ENCODE assay signal across 14 mouse cellular contexts in the genomic region with DNA sequence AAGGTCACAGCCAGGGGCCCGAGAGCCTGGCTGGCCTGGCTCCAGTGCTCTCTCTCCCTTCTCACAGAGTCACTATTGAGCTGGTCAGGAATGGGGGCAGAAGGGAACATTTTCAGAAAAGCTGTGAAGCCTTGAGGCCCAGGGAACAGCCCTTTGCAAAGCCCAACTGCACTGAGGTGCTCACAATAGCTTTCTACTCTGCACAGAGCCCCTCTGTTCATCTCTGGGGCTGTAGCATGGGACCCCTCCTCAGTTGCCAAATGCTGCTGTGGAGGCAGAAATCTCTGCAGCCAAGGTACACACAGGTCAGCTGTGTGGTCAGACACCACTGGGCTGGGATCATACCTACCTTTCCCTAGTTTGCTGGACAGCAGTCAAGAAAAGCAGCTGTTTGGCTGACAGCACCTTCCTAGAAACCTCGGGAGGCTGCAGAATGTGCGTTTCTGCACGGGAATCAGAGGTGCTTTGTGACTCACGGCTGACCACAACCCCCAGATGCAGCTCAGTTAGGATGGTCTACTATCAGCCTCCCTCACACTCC. TPM values are rescaled to one million over a fixed set of nuclear protein-coding genes. Genes with fewer than 3 reads are reported as not detected.
A peak's percentile ranks its signal among the peaks of the same experiment; 100 is the strongest.
DNase-seq lines count a peak whose midpoint lies in the region; ATAC-seq and TF ChIP-seq lines count a peak whose summit lies in the region.
"Had no signal": no experiment of that assay in that cellular context is flagged by ENCODE, and none has a peak within 500 bp of the region (broad histone marks: within the 10 kb centered on the region; RNA-seq: fewer than 3 reads in every experiment).

No protein-coding gene starts in this region.

- H3K4me3 ChIP-seq in hindbrain, embryonic 10.5 days: no peak overlapping the region
- no peak overlapping the region for H3K4me3 ChIP-seq in hindbrain, embryonic 11.5 days (ENCODE audit: low read depth, low read length)
- H3K4me3 ChIP-seq in limb, embryonic 13.5 days: no peak overlapping the region
- H3K4me3 ChIP-seq: heart, embryonic 13.5 days had no signal

- no peak for ATAC-seq in hindbrain, embryonic 11.5 days (ENCODE audit: low FRiP score)
- peak; percentile 83 for ATAC-seq in limb, embryonic 13.5 days (ENCODE audit: low FRiP score, low read depth)
- ATAC-seq: forebrain, embryonic 16.5 days; intestine, embryonic 16.5 days had no signal

- peaks cover 7% of the 10 kb centered on the region; the same call in 1 of the 2 replicates for H3K4me1 ChIP-seq in hindbrain, embryonic 10.5 days (replicated peaks)
- H3K4me1 ChIP-seq in hindbrain, embryonic 11.5 days (replicated peaks; ENCODE audit: control insufficient read depth, insufficient read depth, low read length): no peaks in the 10 kb centered on the region
- H3K4me1 ChIP-seq in limb, embryonic 13.5 days: peaks cover 24% of the 10 kb centered on the region

- WGBS in hindbrain, embryonic 10.5 days: 73% methylated on average over 5 of the region's 5 CpGs
- WGBS in hindbrain, embryonic 11.5 days: 63% methylated on average over 5 of the region's 5 CpGs
- 33% methylated on average over 5 of the region's 5 CpGs for WGBS in limb, embryonic 13.5 days

- no peak for TF ChIP-seq POLR2A in brain, embryonic 14.5 days (IDR thresholded peaks at IDR 0.05; ENCODE audit: borderline replicate concordance, extremely low read depth, insufficient read depth, insufficient read length, poor library complexity, severe bottlenecking)

- no peak for TF ChIP-seq CTCF in brain, embryonic 14.5 days (IDR thresholded peaks at IDR 0.05; ENCODE audit: borderline replicate concordance, extremely low read depth, insufficient read depth, insufficient read length)

- DNase-seq in adrenal gland, adult (ENCODE audit: inconsistent age in 2 of 2, low spot score in 1 of 2): peak; percentile 42 to 65
- DNase-seq in adrenal gland, adult 8-10 months: no peak
- DNase-seq in hindbrain, embryonic 10.5 days (ENCODE audit: low spot score): no peak
- no peak for DNase-seq in hindbrain, embryonic 11.5 days (ENCODE audit: low spot score)
- DNase-seq in brain, embryonic 14.5 days (ENCODE audit: low read depth): peak; percentile 23
- DNase-seq in frontal cortex, postnatal 36 days (ENCODE audit: low spot score in 2 of 2): no peak
- no peak for DNase-seq in spleen, adult 12 weeks (ENCODE audit: low spot score)
- DNase-seq: lung, postnatal 36 days had no signal

- no peaks in the 10 kb centered on the region for H3K9me3 ChIP-seq in hindbrain, embryonic 10.5 days
- no peaks in the 10 kb centered on the region for H3K9me3 ChIP-seq in hindbrain, embryonic 11.5 days (ENCODE audit: control insufficient read depth, low read length)
- no peaks in the 10 kb centered on the region; the same call in 1 of the 2 replicates for H3K9me3 ChIP-seq in limb, embryonic 13.5 days
- H3K9me3 ChIP-seq: heart, embryonic 13.5 days had no signal

- no peak overlapping the region for H3K9ac ChIP-seq in hindbrain, embryonic 11.5 days (ENCODE audit: low read depth, low read length)
- H3K9ac ChIP-seq in limb, embryonic 13.5 days: peak overlapping the region; percentile 31; the same call in 1 of the 2 replicates
- H3K9ac ChIP-seq: heart, embryonic 13.5 days; liver, embryonic 14.5 days had no signal

- 0 out of 2 replicates have a peak overlapping the region, but pooled peaks have one; percentile 12 for H3K27ac ChIP-seq in hindbrain, embryonic 10.5 days
- no peak overlapping the region for H3K27ac ChIP-seq in hindbrain, embryonic 11.5 days (ENCODE audit: low read depth, low read length)
- H3K27ac ChIP-seq in limb, embryonic 13.5 days: peak overlapping the region; percentile 83
- H3K27ac ChIP-seq: heart, embryonic 13.5 days; liver, embryonic 14.5 days had no signal

- H3K4me2 ChIP-seq in hindbrain, embryonic 11.5 days (replicated peaks; ENCODE audit: low read depth, low read length): no peak overlapping the region
- H3K4me2 ChIP-seq in limb, embryonic 13.5 days (replicated peaks): peak overlapping the region; percentile 5; the same call in 1 of the 2 replicates
- H3K4me2 ChIP-seq: heart, embryonic 13.5 days had no signal

- no peaks in the 10 kb centered on the region for H3K36me3 ChIP-seq in hindbrain, embryonic 10.5 days
- no peaks in the 10 kb centered on the region for H3K36me3 ChIP-seq in hindbrain, embryonic 11.5 days (ENCODE audit: control insufficient read depth, insufficient read depth, low read length)
- H3K36me3 ChIP-seq in limb, embryonic 13.5 days: no peaks in the 10 kb centered on the region
- H3K36me3 ChIP-seq: heart, embryonic 13.5 days had no signal

- no peaks in the 10 kb centered on the region for H3K27me3 ChIP-seq in hindbrain, embryonic 10.5 days (ENCODE audit: insufficient read depth, poor library complexity, severe bottlenecking)
- H3K27me3 ChIP-seq in hindbrain, embryonic 11.5 days (ENCODE audit: control insufficient read depth, insufficient read depth, low read length): no peaks in the 10 kb centered on the region
- H3K27me3 ChIP-seq in limb, embryonic 13.5 days: no peaks in the 10 kb centered on the region
- H3K27me3 ChIP-seq: heart, embryonic 13.5 days had no signal

RNA-seq across cellular contexts. Expression of a gene that starts 19.1 kb away (rescaled TPM):
- total RNA-seq in adrenal gland, adult 8-10 months (2022): 1 to 10 TPM; 1.8 to 2.7 (median 2.3) TPM
- polyA plus RNA-seq in hindbrain, embryonic 10.5 days (2016; fragmentation: Nextera tagmentation; extraction: Ambion mirVana): 0.52 and 0.70 TPM in 2 replicates
- 0.29 and 0.46 TPM in 2 replicates for polyA plus RNA-seq in hindbrain, embryonic 11.5 days (2014; fragmentation: Nextera tagmentation; extraction: Ambion mirVana)
- 1.0 and 1.6 TPM in 2 replicates for polyA plus RNA-seq in brain, embryonic 14.5 days (2012; rRNA removed)
- 5.4 and 6.1 TPM in 2 replicates for polyA plus RNA-seq in limb, embryonic 13.5 days (2015; fragmentation: Nextera tagmentation; extraction: Ambion mirVana)

RNA-seq across cellular contexts. Expression of a gene that starts 27.0 kb away (rescaled TPM):
- 10 to 100 TPM; 21.3 to 31.3 (median 28.5) TPM for total RNA-seq in adrenal gland, adult 8-10 months (2022)
- polyA plus RNA-seq in hindbrain, embryonic 10.5 days (2016; fragmentation: Nextera tagmentation; extraction: Ambion mirVana): 14.7 and 16.3 TPM in 2 replicates
- polyA plus RNA-seq in hindbrain, embryonic 11.5 days (2014; fragmentation: Nextera tagmentation; extraction: Ambion mirVana): 8.8 and 9.6 TPM in 2 replicates
- polyA plus RNA-seq in brain, embryonic 14.5 days (2012; rRNA removed): 30.2 and 31.9 TPM in 2 replicates
- 15.2 and 16.0 TPM in 2 replicates for polyA plus RNA-seq in limb, embryonic 13.5 days (2015; fragmentation: Nextera tagmentation; extraction: Ambion mirVana)

RNA-seq across cellular contexts. Expression of a gene that starts 53.8 kb away (rescaled TPM):
- total RNA-seq in adrenal gland, adult 8-10 months (2022): under 1 TPM; 0.54 to 0.84 (median 0.72) TPM
- polyA plus RNA-seq in hindbrain, embryonic 10.5 days (2016; fragmentation: Nextera tagmentation; extraction: Ambion mirVana): not detected in 2 replicates
- polyA plus RNA-seq in hindbrain, embryonic 11.5 days (2014; fragmentation: Nextera tagmentation; extraction: Ambion mirVana): not detected in 2 replicates
- polyA plus RNA-seq in brain, embryonic 14.5 days (2012; rRNA removed): not detected in 2 replicates
- not detected in 2 replicates for polyA plus RNA-seq in limb, embryonic 13.5 days (2015; fragmentation: Nextera tagmentation; extraction: Ambion mirVana)
- polyA plus RNA-seq: cortical plate, adult 2 months; forebrain, embryonic 16.5 days; heart, embryonic 13.5 days; intestine, embryonic 16.5 days had no signal

Comparison
In these comparisons a context has a peak if more than half of its experiments do, and no peak if none do; other contexts are left out.
1. DNase-seq: peak in adrenal gland, adult (2 of 2) and brain, embryonic 14.5 days (single experiment); none in adrenal gland, adult 8-10 months (single experiment), hindbrain, embryonic 10.5 days (single experiment), hindbrain, embryonic 11.5 days (single experiment), frontal cortex, postnatal 36 days (0 of 2) and spleen, adult 12 weeks (single experiment).